Mouse (Mus musculus) neural tube, embryonic 15.5 days (tissue): ENCODE results near the gene Bach2. TPM values are rescaled to one million over a fixed set of nuclear protein-coding genes. Genes with fewer than 3 reads are reported as not detected.

Source experiments
- ATAC-seq: fragments of 200-750 bp; cut with Nextera tagmentation; 2 replicates; pipeline ENCODE4 v1.8.0; 2017; ENCODE audit warnings: mild to moderate bottlenecking, moderate TSS enrichment, moderate library complexity; ENCODE audit not compliant: low FRiP score
- H3K27ac ChIP-seq: fragments of 300-500 bp; sonication (generic); replicated peaks from 2 replicates; pipeline ENCODE4 v1.5.1; 2015; ENCODE audit warnings: mild to moderate bottlenecking, inconsistent platforms
- H3K27me3 ChIP-seq: fragments of 300-500 bp; sonication (generic); replicated peaks from 2 replicates; pipeline ENCODE4 v1.6.1; 2015; ENCODE audit warnings: inconsistent platforms
- H3K36me3 ChIP-seq: fragments of 300-500 bp; sonication (generic); 2 replicates; pipeline ENCODE4 v1.6.1; 2015; ENCODE audit warnings: inconsistent platforms
- H3K4me1 ChIP-seq: fragments of 300-500 bp; sonication (generic); 2 replicates; pipeline ENCODE4 v1.6.1; 2015; ENCODE audit warnings: inconsistent platforms
- H3K4me2 ChIP-seq: fragments of 300-500 bp; sonication (generic); 2 replicates; pipeline ENCODE4 v1.6.1; 2015; ENCODE audit warnings: inconsistent platforms, mild to moderate bottlenecking, moderate library complexity
- H3K4me3 ChIP-seq: fragments of 300-500 bp; sonication (generic); replicated peaks from 2 replicates; pipeline ENCODE4 v1.5.1; 2015; ENCODE audit warnings: mild to moderate bottlenecking, inconsistent platforms
- H3K9ac ChIP-seq: fragments of 300-500 bp; sonication (generic); replicated peaks from 2 replicates; pipeline ENCODE4 v1.6.1; 2015; ENCODE audit warnings: mild to moderate bottlenecking, inconsistent platforms
- H3K9me3 ChIP-seq: fragments of 300-500 bp; sonication (generic); replicated peaks from 2 replicates; pipeline ENCODE4 v1.6.1; 2016; ENCODE audit warnings: inconsistent platforms
- WGBS: fragments of 180-500 bp; shearing (Covaris S2); methylation state at CpG from one replicate; pipeline ENCODE4 v1.1.7; 2015; ENCODE audit warnings: mixed read lengths; 5-methylcytosine and 5-hydroxymethylcytosine counted together
- polyA plus RNA-seq: library from polyadenylated mRNA; unstranded; fragments of >200 nt; fragmentation: Nextera tagmentation; extraction: Ambion mirVana; gene quantifications from 2 replicates; pipeline ENCODE4 v1.2.1, GENCODE M21; 2015

Gene Bach2
- polyA plus RNA-seq, 1 experiment from 2014 or later = 24.3 TPM

DNA sequence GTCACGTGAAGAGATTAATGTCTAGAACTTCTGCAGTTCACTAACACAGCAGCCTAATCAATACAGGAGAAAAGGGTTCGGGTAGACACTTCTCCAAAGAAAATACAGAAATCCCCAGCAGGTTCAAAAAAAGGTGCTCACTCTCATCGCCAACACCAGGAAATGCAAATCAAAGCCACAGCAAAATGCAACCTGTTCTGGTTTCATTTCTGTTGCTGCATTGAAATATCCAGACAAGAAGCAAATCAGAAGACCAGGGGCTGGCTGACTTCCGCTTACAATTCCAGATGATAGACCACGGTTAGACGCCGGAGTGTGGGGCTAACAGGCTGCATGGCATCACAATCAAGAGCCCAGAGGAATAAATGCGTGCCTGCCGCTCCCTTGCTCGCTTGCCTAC lies 9.3 kb upstream of the Bach2 start:
- no peak overlapping the region for H3K27ac ChIP-seq
- no peak overlapping the region for H3K9ac ChIP-seq
- WGBS = 87% methylated on average over 10 of the region's 10 CpGs
- peaks cover 5% of the 10 kb centered on the region for H3K4me1 ChIP-seq
- no peak overlapping the region for H3K4me3 ChIP-seq
- no peaks in the 10 kb centered on the region for H3K9me3 ChIP-seq
- no peaks in the 10 kb centered on the region for H3K36me3 ChIP-seq
- no peaks in the 10 kb centered on the region for H3K27me3 ChIP-seq
- no peak overlapping the region for H3K4me2 ChIP-seq
- ATAC-seq = no peak

DNA sequence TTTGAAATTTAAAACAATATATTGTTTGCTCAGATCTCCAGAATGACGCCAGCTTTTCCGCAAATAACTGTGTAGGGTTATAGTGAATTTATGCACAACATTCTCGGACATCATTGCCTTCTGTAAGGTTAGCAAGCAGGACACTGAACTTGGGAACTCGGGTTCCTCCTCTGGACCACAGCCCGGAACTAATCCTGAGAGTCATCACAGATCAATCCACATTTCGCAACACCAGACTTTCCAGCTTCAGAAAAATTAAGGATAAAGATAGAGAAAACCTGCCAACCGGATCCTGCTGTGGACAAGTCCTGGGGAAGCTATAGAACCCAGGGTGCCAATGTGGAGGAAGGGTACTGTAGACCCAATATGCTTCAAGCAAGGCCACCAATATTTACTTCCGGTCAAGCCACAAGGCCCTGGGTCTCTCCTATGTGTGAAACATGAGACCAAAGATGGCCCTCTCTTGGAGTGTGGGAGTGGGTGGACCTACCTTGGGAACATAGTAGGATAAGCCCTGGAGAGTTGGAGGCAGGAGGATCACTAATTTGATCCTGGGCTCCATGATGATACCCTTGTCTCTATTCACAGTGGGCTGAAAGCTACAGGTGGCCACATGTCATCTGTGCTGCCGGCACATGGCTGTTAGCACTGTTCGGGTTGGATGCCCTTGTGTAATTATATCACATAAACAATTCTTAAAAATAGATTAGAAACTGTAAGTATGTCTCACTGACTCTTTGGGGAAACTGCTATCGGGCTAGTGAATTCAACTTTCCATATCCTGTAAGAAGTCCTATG lies 7.1 kb upstream of the Bach2 start:
- Histone ChIP-seq H3K4me2 (no peak overlapping the region), H3K27ac (no peak overlapping the region), H3K9me3 (no peaks in the 10 kb centered on the region), H3K9ac (no peak overlapping the region), H3K4me3 (no peak overlapping the region), H3K4me1 (no peaks in the 10 kb centered on the region), H3K36me3 (no peaks in the 10 kb centered on the region), H3K27me3 (no peaks in the 10 kb centered on the region)
- 88% methylated on average over 11 of the region's 11 CpGs for WGBS
- no peak for ATAC-seq

DNA sequence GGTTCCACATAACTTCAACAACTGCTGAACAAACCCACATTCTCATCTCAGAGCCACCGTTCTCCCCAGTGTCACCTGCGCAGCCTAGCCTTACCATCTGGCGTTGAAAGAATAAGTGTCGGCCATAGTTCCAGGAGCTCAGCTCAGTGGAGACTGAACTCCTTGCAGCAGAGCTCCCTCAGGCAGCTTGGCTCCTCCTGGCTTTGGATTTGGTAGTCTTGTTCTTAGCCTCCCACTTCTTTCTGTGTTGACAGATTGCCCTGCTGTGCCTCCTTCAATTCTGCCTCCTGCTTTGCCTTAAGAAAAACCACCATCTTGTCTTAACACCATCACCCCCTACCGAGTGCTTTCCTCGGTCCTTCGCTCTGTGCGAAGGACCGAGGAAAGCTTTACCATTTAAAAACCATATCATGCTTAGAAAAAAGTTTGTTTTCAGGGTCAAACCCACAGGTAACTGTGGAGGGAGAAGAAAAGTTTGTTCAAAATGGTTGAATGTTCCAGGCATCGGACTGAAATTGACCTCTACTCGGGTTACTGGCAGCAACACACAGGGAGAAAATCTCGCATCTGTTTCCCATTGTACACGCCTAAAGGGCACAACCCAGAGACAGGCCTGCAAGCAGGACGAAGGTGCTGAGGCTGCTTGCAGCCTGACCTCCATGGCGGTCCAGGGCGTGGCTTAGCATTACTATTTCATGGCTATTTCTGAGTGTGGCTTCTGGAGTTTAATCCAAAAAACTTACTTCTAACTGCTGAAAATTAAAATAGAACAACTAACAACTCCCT lies 2.5 kb upstream of the Bach2 start:
- Histone ChIP-seq H3K4me3 (no peak overlapping the region), H3K36me3 (no peaks in the 10 kb centered on the region), H3K27ac (no peak overlapping the region), H3K4me1 (peaks cover 19% of the 10 kb centered on the region), H3K27me3 (no peaks in the 10 kb centered on the region), H3K9me3 (no peaks in the 10 kb centered on the region), H3K9ac (no peak overlapping the region), H3K4me2 (no peak overlapping the region)
- ATAC-seq = no peak
- WGBS = 68% methylated on average over 16 of the region's 16 CpGs

DNA sequence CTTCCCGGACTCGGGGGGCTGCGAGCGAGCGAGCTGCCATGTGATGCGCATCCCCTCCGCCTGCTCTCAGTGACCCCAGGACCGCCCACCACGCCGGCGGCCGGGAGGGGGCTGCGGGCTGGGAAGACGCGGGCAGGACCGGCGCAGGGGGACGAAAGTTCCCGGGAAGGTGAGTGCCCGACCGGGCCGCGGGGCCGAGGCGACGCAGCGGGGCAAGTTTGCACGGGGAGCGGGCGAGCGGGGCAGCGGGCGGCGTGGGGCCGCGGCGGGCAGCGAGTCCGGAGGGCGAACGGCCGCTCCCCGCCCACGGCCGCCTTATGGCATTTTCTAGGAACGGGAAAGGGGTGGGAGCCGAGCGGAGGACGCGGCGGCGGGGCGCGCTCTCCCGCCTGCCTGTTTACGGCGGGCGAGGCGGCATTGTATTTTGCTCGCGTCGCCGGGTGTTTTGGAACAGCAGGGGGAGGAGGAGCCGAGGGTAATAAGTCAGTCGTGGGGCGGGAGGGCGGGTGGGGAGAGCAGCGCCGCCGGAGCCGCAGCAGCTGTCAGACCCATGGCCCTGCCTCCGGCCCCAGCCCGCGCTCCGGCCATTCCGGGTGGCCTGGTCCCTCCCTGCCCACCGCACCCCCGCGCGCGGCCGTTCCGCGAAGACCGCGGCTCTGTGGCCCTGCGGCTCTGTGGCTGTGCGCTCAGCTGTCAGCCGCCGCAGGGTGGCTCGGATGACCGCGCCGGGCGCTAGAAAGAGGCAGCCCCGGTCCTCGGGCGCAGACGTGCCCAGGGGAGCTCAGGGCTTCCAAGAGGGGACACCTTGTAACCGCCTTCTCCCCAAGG lies 531 bp downstream of the Bach2 start:
- Histone ChIP-seq H3K4me2 (peak overlapping the region; percentile 86), H3K4me3 (peak overlapping the region; percentile 93), H3K9me3 (no peaks in the 10 kb centered on the region), H3K27ac (peak overlapping the region; percentile 99), H3K4me1 (peaks cover 47% of the 10 kb centered on the region), H3K9ac (peak overlapping the region; percentile 95), H3K27me3 (no peaks in the 10 kb centered on the region), H3K36me3 (no peaks in the 10 kb centered on the region)
- WGBS = under 1% methylated on average over 81 of the region's 100 CpGs
- peak; percentile 81 for ATAC-seq

DNA sequence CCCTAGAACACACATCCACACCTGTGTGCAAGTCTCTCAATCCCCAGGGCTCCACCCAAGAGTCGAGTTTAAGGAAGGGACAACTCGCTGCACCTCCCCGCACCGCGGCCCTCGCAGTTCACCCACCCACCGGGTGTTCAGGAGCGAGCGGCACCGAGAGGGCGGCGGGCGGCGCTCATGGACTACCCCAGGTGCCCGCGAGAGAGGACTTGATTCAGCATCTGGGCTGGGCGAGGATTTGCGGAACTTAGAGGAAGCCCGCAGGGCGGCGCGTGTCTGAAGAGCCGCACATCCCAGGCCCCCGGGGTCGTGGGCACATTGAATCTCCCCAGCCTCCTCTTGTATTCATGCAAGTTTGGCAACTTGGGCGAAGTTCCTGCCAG lies 1.1 kb downstream of the Bach2 start:
- Histone ChIP-seq H3K4me2 (peak overlapping the region; percentile 86), H3K4me3 (peak overlapping the region; percentile 93), H3K27ac (peak overlapping the region; percentile 99), H3K4me1 (peaks cover 51% of the 10 kb centered on the region), H3K36me3 (no peaks in the 10 kb centered on the region), H3K27me3 (no peaks in the 10 kb centered on the region), H3K9me3 (no peaks in the 10 kb centered on the region), H3K9ac (peak overlapping the region; percentile 95)
- ATAC-seq = peak; percentile 55
- under 1% methylated on average over 26 of the region's 26 CpGs for WGBS

DNA sequence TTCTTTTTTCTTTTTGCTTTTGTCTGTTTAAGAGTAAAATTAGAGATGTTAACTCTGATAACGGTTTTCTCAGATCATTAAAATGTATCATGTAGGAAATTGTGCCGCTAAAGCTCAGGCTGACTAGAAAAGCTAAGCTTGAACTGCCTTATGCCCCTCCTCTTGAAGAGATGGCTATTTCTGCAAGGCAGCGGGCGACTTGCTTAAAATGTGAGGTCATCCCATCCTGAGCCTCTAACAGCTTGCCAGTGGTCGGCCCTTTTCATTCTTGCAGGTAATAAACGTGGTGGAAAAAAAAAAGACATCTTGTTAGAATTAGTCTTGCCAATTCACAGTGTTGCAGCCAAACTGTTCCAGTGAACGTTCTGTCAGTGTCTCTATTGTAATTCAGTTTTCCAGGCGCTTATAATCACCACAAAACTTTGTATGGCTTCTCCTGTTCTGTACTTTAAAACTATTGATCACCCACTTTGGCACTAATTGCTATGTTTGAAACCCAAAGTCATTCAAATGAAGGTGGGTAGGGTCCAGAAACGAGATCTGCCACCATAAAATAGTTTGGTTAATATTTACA lies 1.9 kb downstream of the Bach2 start:
- peak overlapping the region; percentile 93 for H3K4me3 ChIP-seq
- no peaks in the 10 kb centered on the region for H3K27me3 ChIP-seq
- peak overlapping the region; percentile 99 for H3K27ac ChIP-seq
- H3K9me3 ChIP-seq = no peaks in the 10 kb centered on the region
- peak overlapping the region; percentile 86 for H3K4me2 ChIP-seq
- no peak for ATAC-seq
- WGBS = 6% methylated on average over 9 of the region's 9 CpGs
- H3K4me1 ChIP-seq = peaks cover 51% of the 10 kb centered on the region
- no peaks in the 10 kb centered on the region for H3K36me3 ChIP-seq
- H3K9ac ChIP-seq = peak overlapping the region; percentile 95

DNA sequence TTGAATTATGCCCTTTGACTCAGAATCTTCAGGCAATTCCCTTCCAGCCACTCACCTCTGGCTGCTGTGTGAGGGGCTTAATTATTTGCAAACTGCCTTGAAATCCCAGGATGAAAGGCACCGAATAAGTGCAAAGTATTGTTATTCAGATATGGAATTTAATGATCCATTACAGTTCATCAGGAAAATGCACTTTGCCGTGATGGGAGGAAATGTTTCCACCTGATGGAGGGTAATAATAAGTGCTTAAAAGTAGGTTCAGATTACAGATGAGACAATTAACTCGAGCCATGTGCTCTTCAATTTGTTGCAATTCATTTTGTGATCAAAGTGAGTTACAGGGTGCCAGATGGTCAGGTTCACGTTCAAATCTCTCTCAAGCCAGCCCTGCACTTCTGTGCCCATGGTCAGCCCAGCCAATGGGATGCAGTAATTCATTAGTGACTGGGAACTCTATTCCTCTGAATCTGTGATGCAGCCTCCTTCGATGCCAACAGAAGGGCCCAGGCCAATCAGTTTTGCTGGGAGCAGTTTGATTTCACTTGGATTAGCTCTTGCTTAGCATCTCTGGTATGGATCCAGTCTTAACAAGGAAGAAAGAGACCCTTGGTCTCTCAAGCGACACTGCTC lies 2.9 kb downstream of the Bach2 start:
- 15% methylated on average over 6 of the region's 6 CpGs for WGBS
- peak overlapping the region; percentile 99 for H3K27ac ChIP-seq

DNA sequence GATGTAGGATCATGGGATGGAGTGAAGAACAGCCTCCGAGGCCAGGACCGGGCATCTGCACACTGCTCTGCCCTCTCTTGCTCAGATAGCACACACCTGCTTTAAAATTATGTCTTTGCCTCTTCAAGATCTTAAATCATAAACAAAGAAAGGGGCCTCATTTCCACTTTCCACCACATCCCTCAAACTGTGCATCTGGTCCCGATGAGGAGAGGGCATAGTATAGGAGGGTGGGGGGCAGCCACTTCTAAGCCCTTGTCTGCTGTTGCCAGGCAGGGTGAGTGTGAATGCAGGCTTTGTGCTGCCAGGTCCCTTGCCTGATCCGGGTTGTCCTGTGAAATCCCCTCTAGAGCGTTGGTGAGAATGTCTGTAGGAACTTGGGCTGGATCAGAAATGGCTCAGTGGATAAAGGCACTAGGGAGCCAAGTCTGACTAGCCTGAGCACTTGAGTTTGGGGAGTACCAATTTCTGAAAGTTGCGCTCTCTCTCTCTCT lies 3.6 kb downstream of the Bach2 start:
- Histone ChIP-seq H3K27ac (peak overlapping the region; percentile 99), H3K4me2 (peak overlapping the region; percentile 86), H3K4me3 (peak overlapping the region; percentile 93; the same call in 1 of the 2 replicates), H3K27me3 (no peaks in the 10 kb centered on the region), H3K9ac (no peak overlapping the region), H3K9me3 (no peaks in the 10 kb centered on the region), H3K4me1 (peaks cover 64% of the 10 kb centered on the region), H3K36me3 (no peaks in the 10 kb centered on the region)
- 25% methylated on average over 6 of the region's 6 CpGs for WGBS
- no peak for ATAC-seq

More for the DNA sequence above, 2.9 kb downstream of the Bach2 start:
- no peak for ATAC-seq
- H3K9ac ChIP-seq = peak overlapping the region; percentile 95; the same call in 1 of the 2 replicates
- no peaks in the 10 kb centered on the region for H3K36me3 ChIP-seq
- no peaks in the 10 kb centered on the region for H3K27me3 ChIP-seq
- H3K4me2 ChIP-seq = peak overlapping the region; percentile 86
- peaks cover 58% of the 10 kb centered on the region for H3K4me1 ChIP-seq
- H3K4me3 ChIP-seq = peak overlapping the region; percentile 93
- no peaks in the 10 kb centered on the region for H3K9me3 ChIP-seq

DNA sequence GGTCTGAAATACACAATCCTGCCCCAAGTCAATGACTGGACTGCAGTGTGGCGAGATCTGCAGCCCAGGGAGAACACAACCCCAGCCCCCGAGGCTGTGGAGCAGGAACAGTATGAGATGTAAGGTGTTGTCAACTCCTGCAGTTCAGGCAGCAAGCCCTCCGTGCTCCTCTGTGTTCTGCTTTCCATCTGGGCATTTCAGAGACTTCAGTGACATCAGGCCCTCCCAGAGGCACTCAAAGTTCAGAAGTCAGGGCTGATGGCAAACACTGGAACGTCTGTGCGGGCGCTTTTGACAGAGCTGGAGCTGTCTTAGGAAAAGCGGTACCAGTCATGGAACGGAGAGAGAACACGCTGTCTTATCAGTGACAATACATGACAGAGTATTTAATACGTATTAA lies 4.9 kb downstream of the Bach2 start:
- ATAC-seq = no peak
- H3K9me3 ChIP-seq = no peaks in the 10 kb centered on the region
- peak overlapping the region; percentile 25 for H3K4me2 ChIP-seq
- peaks cover 64% of the 10 kb centered on the region for H3K4me1 ChIP-seq
- no peak overlapping the region for H3K4me3 ChIP-seq
- no peaks in the 10 kb centered on the region for H3K36me3 ChIP-seq
- no peak overlapping the region for H3K9ac ChIP-seq
- H3K27me3 ChIP-seq = no peaks in the 10 kb centered on the region
- no peak overlapping the region for H3K27ac ChIP-seq
- 48% methylated on average over 10 of the region's 10 CpGs for WGBS

DNA sequence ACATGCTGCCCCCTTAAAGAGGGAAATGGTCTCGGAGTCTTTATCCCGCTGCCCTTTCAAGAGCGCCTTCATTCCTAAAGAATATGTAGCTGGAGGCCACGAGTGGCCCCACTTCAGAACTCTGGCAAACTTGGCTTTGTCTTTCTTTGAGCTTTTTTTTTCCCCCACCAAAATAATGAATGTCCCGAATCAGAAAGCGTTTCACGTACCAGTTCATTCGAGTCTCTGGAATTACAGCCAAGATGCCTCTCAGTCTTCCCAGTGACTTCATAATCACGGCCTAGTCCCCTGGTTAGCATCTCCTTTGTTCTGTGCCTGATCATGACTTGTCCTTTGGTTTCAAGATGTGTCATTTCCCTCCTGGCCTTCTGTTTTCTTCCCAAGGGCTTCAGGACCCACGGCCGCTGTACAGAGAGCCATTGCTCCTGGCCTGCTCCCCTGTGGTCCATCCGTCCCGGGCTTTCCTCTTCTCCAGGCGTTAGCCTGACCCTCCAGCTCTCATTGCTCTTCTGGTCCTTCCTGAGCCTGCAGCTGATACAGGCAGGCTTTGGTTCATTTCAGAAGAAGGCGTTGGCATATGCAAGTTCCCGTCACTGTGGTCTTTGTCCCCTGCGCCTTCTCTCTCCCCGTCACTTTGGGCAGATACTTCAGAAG lies 5.6 kb downstream of the Bach2 start:
- Histone ChIP-seq H3K27me3 (no peaks in the 10 kb centered on the region), H3K9me3 (no peaks in the 10 kb centered on the region), H3K36me3 (no peaks in the 10 kb centered on the region), H3K4me2 (no peak overlapping the region), H3K9ac (no peak overlapping the region), H3K27ac (peak overlapping the region; percentile 68), H3K4me1 (peaks cover 71% of the 10 kb centered on the region), H3K4me3 (no peak overlapping the region)
- no peak for ATAC-seq
- 40% methylated on average over 18 of the region's 18 CpGs for WGBS
